Mouse (Mus musculus) right cerebral cortex, postnatal 25 days (tissue): ENCODE measurements around the gene Arhgef25.
"Not testable (repeated sequence)": the region's sequence is repeated elsewhere in the genome, so short reads cannot be mapped to it uniquely, and the experiment has no call there.

ENCODE experiments used
- DNase-seq: peaks from one replicate; pipeline ENCODE4 v3.0.0; 2022

Arhgef25 gene

DNA sequence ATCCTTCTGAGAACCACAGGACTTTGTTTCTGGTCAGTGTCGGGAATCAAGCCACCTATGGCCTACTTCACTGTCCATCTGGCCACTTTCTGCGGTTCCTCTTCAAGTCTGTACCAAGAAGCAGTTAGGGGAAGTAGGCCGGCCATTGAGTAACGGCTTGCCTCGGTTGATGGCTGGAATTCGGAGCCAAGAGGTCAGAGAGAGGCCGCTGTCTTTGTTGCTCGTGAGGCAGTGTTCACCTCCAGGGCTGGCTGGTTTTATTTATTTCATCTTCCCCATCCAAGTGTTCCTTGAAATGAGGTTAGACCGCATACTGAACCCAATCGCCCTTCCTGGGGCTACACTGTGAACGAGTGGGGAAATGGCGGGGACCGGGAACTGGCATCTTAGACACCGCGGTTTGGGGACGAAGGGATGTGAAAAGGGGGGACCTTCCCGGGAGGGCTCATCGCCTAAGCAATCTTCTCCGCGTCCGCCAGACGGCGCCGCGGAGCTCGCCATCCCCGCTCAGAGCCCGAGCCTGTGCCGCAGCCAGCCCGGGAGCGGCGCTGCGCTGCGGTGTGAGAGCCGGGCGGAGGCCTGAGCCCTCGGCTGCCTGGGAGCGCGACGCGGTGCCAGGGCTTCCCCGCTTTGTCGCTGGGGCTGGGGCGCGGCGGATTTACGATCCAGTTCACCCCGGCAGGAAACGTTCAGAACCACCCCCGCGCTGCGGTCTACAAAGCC, 25.1 kb downstream of the Arhgef25 start, which contains the start of gene B4galnt1:
TSS of gene B4galnt1 (plus strand) at position 595 of the 723 bp plus-strand sequence.
- peak; percentile 87 for DNase-seq

DNA sequence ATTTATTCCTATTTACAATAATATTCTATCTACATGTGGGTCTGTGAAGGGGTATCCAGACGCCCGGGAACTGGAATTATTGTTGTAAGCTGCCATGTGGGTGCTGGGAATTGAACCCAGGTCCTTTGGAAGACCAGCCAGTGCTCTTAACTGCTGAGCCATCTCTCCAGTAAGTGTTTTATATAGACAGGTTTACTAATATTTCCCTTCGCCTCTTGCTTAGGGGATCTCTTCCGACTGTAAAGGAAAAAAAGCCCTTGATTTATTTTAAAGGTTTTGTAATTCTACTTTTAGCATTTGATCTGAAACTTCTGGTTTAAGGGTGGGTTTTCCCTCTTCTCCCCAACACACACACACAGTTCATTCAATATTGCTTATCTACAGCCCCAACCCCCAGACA, 25.7 kb downstream of the Arhgef25 start:
- no peak for DNase-seq

DNA sequence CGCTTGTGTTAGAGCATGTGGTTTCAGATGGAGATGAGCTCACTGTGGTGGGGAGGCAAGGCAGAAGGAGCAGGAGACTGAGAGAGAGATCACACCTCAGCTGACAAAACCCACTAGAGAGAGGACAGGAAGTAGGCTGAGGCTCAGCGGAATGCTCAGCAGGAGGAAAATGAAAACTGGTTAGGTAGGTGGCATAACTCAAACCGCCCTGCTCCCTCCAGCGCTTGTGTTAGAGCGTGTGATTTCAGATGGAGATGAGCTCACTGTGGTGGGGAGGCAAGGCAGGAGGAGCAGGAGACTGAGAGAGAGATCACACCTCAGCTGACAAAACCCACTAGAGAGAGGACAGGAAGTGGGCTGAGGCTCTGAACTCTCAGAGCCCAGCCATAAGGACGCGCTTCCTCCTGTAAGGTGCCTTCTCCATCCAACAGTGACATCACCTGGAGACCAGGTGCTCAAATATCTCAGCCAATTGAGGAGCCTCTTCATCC, 27.1 kb downstream of the Arhgef25 start:
- DNase-seq, result not testable (repeated sequence)

DNA sequence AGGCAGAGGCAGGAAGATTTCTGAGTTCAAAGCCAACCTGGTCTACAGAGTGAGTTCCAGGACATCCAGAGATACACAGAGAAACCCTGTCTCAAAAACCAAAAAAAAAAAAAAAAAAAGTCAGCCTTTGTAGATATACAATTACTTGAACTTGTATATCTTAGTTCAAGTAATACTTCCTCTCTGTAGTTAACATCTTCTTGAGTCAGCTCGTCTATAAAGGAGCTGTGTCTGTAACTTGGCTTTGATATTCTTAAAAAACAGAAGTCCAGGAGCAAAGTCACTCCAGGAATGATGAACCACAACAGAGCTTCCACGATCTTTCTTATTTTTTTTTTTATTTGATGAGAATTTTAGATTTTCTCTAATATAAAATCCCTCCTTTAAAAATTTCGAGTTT, 29.2 kb downstream of the Arhgef25 start:
- DNase-seq, result no peak

DNA sequence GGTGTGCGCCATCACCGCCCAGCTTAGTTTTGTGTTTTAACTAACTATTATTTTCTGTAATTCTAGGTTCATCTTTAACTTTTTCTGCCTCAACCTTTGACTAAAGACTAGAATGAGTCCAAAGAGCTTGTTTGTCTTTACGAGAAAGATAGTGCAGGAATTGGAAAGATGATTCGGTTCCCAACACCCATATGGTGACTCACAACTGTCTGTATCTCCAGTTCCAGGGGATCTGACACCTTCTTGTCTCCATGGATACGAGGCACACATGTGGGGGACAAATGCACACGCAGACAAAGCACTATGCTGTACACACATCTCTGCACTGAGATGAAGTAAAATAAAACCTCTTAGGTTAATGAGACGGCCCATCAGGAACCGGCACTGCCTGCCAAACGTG, 29.8 kb downstream of the Arhgef25 start:
- DNase-seq, result no peak

DNA sequence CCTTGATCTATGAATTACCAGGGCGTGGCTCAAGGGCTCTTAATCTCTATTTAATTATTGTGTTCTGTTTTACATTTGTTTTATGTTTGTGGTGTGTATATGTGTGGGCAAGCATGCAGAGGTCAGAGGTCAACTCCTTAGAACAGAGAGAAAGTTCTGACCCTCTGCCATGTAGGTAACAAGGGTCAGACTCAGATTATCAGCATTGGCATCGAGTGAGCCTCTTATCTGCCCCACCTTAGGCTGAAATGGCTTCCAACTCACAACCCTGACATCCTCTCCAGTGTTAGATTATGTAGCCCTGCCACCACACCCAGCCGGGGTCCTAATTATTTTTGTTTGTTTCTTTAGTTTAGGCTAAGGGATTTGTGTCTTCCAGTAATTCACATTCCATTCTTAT, 31.4 kb downstream of the Arhgef25 start:
- no peak for DNase-seq

DNA sequence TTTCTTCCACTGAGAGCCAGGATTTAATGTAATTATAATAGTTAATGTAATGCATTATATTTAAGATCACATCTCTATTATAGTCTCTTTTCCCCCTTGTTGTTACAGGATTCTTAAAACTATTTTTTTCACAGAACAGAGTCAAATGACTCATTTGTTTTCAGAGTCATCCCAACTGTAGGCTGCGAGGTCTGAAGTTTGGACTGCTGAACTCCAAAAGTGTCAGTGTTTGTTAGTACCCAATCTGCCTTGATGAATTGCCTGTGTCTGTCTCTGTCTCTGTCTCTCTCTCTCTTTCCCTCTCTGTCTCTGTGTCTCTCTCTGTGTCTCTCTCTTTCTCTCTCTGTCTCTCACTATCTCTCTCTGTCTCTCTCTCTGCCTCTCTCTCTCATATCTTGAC, 33.4 kb downstream of the Arhgef25 start:
- no peak for DNase-seq

DNA sequence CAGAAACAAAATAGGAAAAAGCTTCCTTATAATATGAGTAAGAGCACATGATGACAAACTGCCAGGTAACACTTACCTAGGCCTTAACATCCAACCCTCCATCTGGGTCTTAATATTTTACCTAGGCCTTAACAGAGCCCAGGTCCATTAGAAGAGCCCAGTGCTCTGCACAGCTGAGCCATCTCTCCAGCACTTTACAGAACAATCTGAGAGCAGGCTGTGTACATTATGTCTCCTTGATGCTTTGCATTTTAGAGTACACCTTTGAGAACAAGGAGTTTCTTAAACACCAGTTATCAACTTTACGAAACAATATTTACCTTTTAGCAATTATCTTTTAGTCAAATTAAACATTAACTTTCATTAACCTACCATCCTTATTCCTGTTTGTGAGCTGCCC, 33.8 kb downstream of the Arhgef25 start:
- DNase-seq, result no peak

DNA sequence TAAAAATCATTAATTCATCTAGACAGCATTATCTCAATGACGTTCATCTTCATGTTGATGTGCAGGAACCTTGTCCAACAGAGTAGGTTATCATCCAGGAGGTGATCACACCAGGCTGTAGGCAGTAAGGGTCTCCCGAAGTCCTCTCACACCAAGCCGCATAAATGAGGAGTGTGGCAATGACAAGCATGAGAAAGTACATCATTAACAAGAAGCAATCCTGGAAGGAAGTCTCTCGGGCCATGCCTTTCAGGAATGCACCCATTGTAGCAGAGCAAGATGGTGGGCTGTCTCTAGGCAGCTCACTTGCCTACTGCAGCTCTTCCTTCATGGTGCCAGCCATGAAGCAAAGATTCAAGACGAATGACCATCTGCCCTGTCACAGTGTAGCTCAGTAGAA, 35.2 kb downstream of the Arhgef25 start:
- DNase-seq, result no peak

DNA sequence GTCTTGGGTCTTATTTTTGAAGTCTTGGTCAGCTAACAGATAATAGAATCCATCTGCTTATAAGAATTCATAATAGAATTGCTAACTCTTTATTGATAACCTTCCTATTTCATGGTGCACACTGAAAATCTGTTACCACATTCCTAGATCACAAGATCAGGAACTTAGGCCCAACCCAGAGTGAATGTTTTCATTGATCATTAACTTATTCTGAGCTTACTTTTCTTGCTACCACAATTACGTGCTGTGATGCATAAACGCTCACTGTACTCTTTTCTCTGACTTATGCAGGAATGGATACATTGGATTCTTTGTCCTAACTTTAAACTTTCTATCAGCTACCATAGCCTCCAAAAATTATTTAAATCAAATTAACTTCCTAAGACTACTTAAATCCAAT, 35.6 kb downstream of the Arhgef25 start:
- DNase-seq, result no peak

DNA sequence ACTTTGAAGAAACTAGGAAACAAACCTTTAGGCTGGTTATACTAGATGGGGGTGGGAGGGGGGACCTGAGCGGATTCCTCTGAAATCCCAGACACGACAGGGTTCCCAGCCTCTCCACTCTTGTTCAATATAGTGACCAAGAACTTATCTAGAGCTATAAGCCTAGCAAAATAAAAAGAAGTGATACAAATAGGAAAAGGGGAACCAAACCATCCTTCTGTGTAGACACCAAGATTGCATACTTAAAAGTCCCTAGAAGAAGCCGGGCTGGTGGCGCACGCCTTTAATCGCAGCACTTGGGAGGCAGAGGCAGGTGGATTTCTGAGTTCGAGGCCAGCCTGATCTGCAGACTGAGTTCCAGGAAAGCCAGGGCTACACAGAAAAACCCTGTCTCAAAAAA, 36.6 kb downstream of the Arhgef25 start:
- no peak for DNase-seq

DNA sequence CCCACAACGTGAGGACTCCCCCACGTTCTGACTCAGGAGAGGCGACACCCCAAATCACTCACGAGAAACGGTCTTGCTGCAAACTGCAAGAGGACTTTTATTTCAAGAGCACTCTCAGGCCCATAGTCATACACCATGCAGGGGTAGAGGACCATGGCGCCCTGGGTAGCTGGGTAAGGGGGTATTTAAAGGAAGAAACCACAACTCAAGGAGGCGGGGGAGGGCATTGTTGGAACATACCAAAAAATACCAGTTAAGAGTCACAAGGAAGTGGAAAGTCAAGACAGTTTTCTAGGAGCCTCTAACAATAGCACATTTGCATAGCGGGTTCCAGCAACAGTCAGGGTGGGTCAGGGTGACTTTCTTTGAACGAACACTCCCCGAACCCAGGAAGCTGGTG, 37.3 kb downstream of the Arhgef25 start:
- DNase-seq, result not testable (repeated sequence)

DNA sequence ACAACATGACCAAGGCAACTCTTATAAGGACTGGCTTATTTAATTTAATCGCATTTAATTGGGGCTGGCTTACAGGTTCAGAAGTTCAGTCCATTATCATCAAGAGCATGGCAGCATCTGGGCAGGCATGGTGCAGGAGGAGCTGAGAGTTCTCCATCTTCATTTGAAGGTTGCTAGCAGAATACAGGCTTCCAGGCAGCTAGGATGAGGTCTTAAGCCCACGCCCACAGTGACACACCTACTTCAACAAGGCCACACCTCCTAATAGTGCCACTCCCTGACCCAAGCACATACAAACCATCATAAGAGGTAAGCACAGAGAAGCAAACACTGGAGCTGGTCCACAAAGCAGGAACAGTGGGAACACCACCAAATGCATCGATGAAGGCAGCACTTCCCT, 38.6 kb downstream of the Arhgef25 start:
- not testable (repeated sequence) for DNase-seq

DNA sequence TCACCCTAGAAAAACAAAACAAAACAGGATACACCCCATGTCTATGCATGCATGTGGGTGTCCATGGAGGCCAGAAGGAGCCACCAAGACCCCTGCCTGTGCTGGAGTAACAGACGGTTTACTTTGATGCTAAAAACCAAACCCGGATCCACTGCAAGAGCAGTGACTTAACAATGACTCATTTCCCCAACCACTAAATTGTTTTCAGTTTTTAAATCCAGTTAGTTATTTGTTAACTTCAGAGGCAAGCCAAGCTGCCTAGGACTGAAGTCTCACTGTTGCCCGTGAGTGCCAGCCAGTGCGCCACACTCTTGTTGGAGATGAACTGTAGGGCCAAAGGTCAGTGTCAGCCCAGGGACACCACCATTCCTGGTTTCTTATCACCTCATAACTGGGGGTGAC, 39.4 kb downstream of the Arhgef25 start:
- no peak for DNase-seq

DNA sequence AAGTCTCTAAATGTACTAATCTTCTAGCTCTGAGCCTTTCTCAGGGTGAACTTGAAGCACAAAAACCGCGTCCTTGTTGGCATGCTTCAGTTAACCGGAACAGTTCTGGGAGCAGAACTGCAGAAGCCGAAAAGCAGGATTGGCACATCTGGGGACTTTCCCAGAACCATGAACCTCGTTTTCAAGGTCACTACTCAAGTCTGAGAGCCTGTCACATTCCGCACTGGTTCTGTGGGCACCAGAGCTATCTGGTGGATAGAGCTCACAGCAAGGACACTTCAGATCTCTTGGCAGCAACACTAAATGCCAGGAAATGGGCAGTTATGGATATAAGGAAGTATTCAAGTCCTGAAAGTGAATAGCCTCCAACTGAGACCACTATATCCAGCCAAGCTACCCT, 42.7 kb downstream of the Arhgef25 start:
- DNase-seq, result no peak

DNA sequence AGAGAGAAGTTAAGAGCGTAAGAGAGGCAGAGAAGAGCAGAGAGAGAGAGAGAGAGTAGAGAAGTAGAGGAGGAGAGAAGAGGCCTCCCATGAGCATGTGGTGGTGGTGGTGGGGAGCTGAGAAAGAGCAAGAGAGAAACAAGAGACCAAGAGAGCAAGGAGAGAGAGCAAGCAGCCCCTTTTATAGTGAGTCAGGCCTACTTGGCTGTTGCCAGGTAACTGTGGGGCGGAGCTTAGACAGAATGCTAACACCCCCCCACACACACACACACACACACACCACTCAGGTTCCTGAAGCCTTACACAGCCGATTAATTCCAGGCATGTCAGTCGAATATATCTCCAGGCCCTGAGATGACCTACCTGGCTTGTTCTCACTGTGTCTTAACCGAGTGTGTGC, 44.6 kb downstream of the Arhgef25 start:
- no peak for DNase-seq

DNA sequence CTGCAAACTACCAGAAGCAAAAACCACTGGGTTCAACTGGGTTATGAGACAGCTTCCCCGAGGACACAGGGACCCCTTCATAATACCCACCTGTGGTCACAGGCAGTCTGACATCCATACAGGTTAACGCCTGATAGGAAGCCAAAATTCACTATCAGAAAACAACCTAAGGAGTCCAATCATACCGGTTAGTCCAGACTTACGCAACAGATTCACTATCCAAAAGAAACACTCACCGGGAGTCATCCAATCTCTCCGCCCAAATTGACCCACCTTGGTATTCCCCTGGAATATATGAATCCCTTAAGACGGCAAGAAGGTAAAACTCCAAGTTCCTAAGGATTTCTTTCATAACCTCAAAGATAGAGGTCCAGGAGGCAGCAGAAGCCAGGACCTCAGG, 45.3 kb downstream of the Arhgef25 start:
- DNase-seq, result no peak

DNA sequence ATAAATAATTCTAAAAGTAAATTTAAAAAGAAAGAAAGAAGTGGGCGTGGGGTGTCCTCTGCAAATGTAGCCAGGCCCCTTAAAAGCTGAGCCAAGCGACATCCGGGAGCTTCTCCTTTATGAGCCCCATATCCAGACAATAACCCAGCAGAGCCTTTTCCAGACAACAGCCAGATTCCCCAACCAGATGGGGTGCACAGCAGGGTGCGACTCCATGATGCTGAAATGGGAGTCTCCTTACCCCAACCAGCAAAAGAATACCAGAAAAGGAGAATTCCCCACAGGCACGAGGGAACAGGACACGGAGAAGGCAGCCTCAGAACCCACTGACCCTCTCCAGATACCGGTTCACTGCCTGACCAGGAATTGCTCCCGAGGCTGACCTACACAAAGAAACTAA, 46.7 kb downstream of the Arhgef25 start:
- DNase-seq, result no peak

DNA sequence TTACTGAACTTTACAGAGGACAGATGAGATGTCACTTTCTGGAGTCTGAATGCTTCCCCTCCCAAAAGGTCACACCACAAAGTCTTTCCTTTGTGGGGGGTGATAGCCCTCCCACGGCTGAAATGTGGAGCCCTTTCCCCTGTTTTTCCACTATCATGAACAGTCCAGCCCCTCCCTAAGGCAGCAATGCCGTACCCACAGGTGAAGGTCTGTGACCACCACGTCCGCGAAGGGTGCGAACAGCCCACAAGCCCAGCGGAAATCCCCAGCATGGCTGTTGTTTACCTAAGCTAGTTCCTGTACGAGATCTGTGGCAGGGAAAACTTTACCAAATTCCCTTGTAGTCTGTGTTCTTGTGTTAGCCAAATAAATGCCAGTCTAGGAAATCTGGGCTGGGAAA, 48.4 kb downstream of the Arhgef25 start:
- no peak for DNase-seq

DNA sequence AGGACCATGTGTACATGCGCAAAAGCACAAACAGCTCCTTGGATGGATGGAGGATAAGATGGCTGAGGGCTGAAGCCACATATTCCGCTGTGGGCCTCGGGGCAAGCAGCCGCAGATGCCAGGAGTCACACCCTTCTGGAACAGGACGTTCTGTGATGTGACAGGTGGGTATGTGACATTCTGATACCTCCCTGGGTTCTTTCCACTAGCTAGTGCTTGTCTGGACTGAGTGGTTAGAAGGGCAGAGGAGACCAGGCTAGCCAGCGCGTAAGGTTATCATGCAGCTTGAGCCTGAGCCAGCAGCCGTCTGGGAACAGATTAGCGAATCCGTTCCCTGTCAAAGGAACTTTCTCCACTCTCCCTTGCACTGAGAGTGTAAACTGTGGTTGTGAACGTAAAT, 48.9 kb downstream of the Arhgef25 start:
- no peak for DNase-seq

DNA sequence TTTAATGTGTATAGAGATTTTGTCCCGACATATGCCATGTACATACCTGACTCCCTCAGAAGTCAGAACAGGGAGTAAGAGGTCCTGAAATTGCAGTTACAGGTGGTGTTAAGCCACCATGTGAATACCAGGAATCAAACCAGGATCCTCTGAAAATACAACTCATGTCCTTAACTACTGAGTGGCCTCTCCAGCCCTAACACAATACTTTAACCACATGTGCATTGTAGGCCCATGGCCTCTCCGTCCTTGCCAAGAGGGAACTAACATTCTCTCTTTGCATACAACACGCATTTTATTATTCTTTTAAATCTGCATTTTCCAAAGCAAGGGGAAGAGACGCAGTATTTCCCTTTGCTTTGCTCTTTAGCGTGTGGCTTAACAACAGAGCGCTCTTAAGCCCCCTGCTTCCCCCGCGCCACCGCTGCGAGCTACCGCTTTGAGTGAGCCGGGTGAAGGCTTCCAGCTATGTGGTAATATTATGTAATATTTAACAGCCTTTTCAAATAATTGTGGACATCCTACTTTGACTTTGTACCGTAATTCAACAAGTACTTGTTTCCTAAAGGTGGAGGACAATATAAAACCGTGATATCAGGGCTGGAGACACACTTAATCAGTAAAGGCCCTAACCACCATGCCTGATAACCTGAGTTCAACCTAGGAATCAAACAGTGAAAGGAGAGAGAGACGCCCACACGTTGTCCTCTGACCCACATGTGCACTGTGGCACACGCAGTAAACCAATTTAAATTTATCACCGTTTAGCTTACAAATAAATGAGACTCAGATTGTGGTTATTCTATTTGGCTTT, 51.3 kb downstream of the Arhgef25 start:
- DNase-seq, result no peak

DNA sequence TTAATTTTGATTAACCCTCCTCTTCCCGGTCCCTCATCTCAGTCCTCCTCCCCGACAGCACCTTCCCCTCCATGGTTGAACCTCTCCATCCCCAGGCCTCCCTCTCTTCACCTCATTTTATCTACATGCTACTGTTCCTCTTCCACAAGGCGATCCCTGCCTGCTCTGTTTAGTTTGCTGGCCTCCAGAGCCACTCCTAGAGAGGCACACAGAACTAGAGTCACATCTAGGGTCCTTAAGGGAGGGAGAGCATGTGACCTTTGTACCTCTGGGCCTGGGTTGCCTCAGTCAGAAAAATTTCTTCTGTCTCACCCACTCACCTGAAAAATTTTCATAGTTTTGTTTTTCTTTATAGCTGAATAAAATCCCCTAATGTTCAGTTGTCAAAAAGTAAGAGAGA, 52.0 kb downstream of the Arhgef25 start:
- DNase-seq, result no peak

DNA sequence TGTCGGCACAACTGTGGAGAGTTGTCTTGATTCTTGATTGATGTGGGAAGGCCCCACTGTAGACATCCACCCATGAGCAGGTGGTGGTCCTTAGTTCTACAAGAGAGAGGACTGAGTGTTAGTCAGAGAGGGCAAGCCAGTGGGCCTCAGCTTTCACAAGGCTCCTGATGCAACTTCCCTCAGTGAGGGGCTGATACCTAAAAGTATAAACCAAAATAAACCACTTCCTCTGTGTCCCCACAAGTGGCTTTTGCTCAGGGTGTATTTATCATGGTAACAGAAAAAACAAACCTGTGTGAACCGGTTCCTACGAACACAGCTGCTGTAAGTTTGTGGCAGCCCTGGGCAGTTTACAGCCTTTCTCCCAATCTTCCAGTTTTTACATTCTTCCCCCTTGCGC, 53.4 kb downstream of the Arhgef25 start:
- no peak for DNase-seq

DNA sequence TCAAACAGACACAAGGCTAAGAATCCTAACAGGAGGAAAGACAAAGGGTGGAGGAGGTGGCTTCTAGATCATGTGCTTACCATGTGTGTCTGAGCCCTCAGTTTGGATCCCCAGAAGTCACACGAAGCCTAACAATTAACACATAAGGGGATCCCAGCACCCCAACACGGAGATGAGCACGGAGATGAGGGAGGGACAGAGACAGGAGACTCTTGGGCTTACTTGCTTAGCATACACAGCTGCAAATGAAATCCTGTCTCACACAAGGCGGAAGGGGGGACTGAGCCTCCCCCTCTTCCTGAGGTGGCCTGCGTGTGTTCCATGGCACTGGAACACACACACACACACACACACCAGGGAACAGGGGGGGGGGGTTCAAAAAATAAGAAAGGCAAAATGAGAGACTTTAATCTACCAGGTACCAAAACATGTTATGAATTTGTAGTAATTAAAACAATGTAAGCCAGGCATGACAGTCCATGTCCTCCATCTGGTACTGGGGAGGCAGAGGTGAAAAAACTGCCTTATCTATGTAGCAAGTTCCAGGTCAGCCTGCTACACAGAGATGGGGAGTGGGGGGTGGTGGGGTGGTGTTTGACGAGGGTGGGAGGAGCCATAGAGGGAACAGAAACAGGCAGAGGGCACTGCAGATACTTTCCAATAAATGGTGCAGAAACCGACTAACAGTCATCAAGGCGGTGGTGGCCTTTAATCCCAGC, 54.6 kb downstream of the Arhgef25 start:
- DNase-seq, result no peak
